Mouse (Mus musculus): ENCODE measurements around the gene Arl14ep.

Gene Arl14ep

DNA sequence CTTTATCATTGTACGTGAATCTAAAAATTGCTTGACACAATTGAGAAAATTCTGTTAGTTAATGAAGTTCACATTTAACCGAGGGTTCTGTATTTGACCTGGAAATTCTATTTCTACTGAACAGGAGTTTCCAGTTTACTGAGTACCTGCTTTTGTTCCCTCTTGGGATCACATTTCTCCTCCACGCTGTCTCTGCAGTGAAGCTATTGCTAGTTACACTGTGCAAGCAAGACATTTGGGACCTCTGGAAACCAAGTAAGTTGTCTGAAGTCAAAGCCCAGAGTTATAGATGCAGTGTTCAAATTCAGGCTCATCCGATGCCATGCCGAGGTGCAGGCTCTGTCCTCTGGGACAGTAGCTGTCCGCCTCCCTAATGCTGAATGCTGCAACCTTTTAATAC, 19.2 kb downstream of the Arl14ep start:
- in situ Hi-C loops (cut with MboI) = no loop called here

DNA sequence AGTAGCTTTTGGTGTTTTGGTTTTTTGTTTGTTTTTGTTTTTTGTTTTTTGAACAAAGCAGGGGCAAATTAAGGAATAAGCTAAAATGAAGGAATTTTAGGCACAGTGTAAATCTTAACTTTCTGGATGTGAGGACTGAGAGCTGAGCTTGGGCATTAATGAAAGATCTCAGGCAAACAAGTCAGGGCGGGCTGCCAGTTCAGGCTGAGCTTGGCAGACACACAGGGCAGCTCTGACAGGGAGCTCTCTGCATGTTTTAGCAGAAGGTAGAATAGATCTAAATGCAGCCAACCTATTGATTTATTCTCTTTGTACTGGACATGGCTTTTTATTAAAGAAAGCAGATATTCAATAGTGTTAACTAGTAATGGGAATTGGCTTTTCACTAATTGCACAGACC, 31.8 kb downstream of the Arl14ep start:
- in situ Hi-C loops (cut with MboI) = no loop called here

GRCm38 (mm10) chr2:106935681-106936080, 38.5 kb downstream of the Arl14ep start:
- in situ Hi-C loops (cut with MboI) = no loop called here

- in situ Hi-C loops (cut with MboI) = no loop called here
These were observed 44.3 kb downstream of the Arl14ep start for GRCm38 (mm10) chr2:106929906-106930305.

All from mature B cell (primary cell).